Mouse (Mus musculus) naive thymus-derived CD4-positive, alpha-beta T cell, adult 5 months (primary cell): ENCODE results near the gene Kbtbd8. TPM values are rescaled to one million over a fixed set of nuclear protein-coding genes. Genes with fewer than 3 reads are reported as not detected.

Source experiments
- polyA plus RNA-seq: library from polyadenylated mRNA; unstranded; fragments of 100-300 nt; shearing (Covaris generic); gene quantifications from one replicate; pipeline ENCODE4 v1.2.1, GENCODE M21; 2017

Kbtbd8 gene
- 7.7 TPM for polyA plus RNA-seq

GRCm38 (mm10) chr6:95116946-95117345 lies at the start of gene Kbtbd8:
Kbtbd8 (plus strand) TSS chr6:95117240.

Other genes starting within 250 kb of the Kbtbd8 start
- gene Gm10234, start 204.9 kb downstream of the Kbtbd8 start, polyA plus RNA-seq: not detected